Mouse (Mus musculus) megakaryocyte, embryonic 14.5 days (primary cell): ENCODE data around the gene Gulp1.

ENCODE experiments used
- FLI1 ChIP-seq: IDR thresholded peaks from 2 replicates; pipeline ENCODE4 v1.6.1; 2012; ENCODE audit warnings: low read length, inconsistent platforms, mixed read lengths
- GATA1 ChIP-seq: IDR thresholded peaks from 3 replicates; pipeline ENCODE4 v1.6.1; 2012; ENCODE audit warnings: mixed read lengths, low read length, inconsistent platforms, borderline replicate concordance

- TF ChIP-seq GATA1 (no peak), FLI1 (no peak)
These were observed 62.2 kb downstream of the Gulp1 start for GRCm38 (mm10) chr1:44613294-44614041.
